Mouse (Mus musculus) stomach, postnatal 0 days (tissue): ENCODE data around the gene Tprg. TPM values are rescaled to one million over a fixed set of nuclear protein-coding genes. Genes with fewer than 3 reads are reported as not detected.

Experiments used
- ATAC-seq: fragments of 200-750 bp; cut with Nextera tagmentation; 2 replicates; pipeline ENCODE4 v1.8.0; 2017; ENCODE audit not compliant: low FRiP score, low TSS enrichment
- DNase-seq: peaks from one replicate; pipeline ENCODE4 v3.0.0-alpha.2; 2016; ENCODE audit warnings: low spot score
- H3K27ac ChIP-seq: fragments of 300-500 bp; sonication (generic); replicated peaks from 2 replicates; pipeline ENCODE4 v1.5.1; 2014; ENCODE audit warnings: mild to moderate bottlenecking, control low read depth
- H3K27me3 ChIP-seq: fragments of 300-500 bp; sonication (generic); 2 replicates; pipeline ENCODE4 v1.6.1; 2014; ENCODE audit warnings: low read length; ENCODE audit not compliant: control insufficient read depth, insufficient read depth
- H3K36me3 ChIP-seq: fragments of 300-500 bp; sonication (generic); 2 replicates; pipeline ENCODE4 v1.6.1; 2014; ENCODE audit warnings: low read length, mixed read lengths; ENCODE audit not compliant: control insufficient read depth, insufficient read depth
- H3K4me1 ChIP-seq: fragments of 300-500 bp; sonication (generic); replicated peaks from 2 replicates; pipeline ENCODE4 v1.6.1; 2014; ENCODE audit warnings: antibody characterized with exemption; ENCODE audit not compliant: control insufficient read depth, insufficient read depth
- H3K4me2 ChIP-seq: fragments of 300-500 bp; sonication (generic); replicated peaks from 2 replicates; pipeline ENCODE4 v1.6.1; 2014; ENCODE audit warnings: low read depth, mild to moderate bottlenecking, control low read depth, moderate library complexity
- H3K4me3 ChIP-seq: fragments of 300-500 bp; sonication (generic); 2 replicates; pipeline ENCODE4 v1.5.1; 2014; ENCODE audit warnings: low read depth, low read length, control low read depth
- H3K9ac ChIP-seq: fragments of 300-500 bp; sonication (generic); 2 replicates; pipeline ENCODE4 v1.6.1; 2014; ENCODE audit warnings: mild to moderate bottlenecking, low read length, control low read depth, mixed read lengths
- H3K9me3 ChIP-seq: fragments of 300-500 bp; sonication (generic); 2 replicates; pipeline ENCODE4 v1.6.1; 2016; ENCODE audit warnings: low read length; ENCODE audit not compliant: control insufficient read depth
- CTCF ChIP-seq: IDR thresholded peaks from 2 replicates; pipeline ENCODE4 v1.5.1; 2016; ENCODE audit warnings: antibody characterized with exemption, low read depth, mild to moderate bottlenecking, moderate library complexity
- EP300 ChIP-seq: optimal IDR thresholded peaks from 2 replicates; pipeline ENCODE3; 2016; ENCODE audit warnings: antibody characterized with exemption
- WGBS: fragments of 180-500 bp; shearing (Covaris S2); extraction: QIAGEN DNeasy Blood & Tissue Kit; methylation state at CpG from one replicate; pipeline ENCODE4 v1.1.7; 2014; 5-methylcytosine and 5-hydroxymethylcytosine counted together
- polyA plus RNA-seq: library from polyadenylated mRNA; unstranded; fragments of >200 nt; fragmentation: Nextera tagmentation; extraction: Ambion mirVana; gene quantifications from 2 replicates; pipeline ENCODE4 v1.2.1, GENCODE M21; 2015

Tprg gene
- polyA plus RNA-seq, 1 experiment from 2014 or later: 41.0 TPM

GRCm38 (mm10) chr16:25268276-25268675, 18.3 kb upstream of the Tprg start:
- no peaks in the 10 kb centered on the region for H3K36me3 ChIP-seq
- TF ChIP-seq EP300: no peak
- no peak for TF ChIP-seq CTCF
- no peak for DNase-seq
- H3K9me3 ChIP-seq: no peaks in the 10 kb centered on the region
- H3K27ac ChIP-seq: no peak overlapping the region
- H3K4me3 ChIP-seq: no peak overlapping the region
- H3K4me1 ChIP-seq: no peaks in the 10 kb centered on the region
- no peak overlapping the region for H3K4me2 ChIP-seq
- H3K9ac ChIP-seq: no peak overlapping the region
- no peak for ATAC-seq
- no peaks in the 10 kb centered on the region; the same call in 1 of the 2 replicates for H3K27me3 ChIP-seq
- 30% methylated on average over 4 of the region's 4 CpGs for WGBS

- WGBS: 58% methylated on average over 4 of the region's 4 CpGs
- H3K9me3 ChIP-seq: no peaks in the 10 kb centered on the region
- no peak for TF ChIP-seq CTCF
- no peak for TF ChIP-seq EP300
- H3K36me3 ChIP-seq: no peaks in the 10 kb centered on the region
- DNase-seq: no peak
- H3K4me2 ChIP-seq: no peak overlapping the region
- H3K27me3 ChIP-seq: no peaks in the 10 kb centered on the region
- no peak overlapping the region for H3K9ac ChIP-seq
- no peak overlapping the region for H3K4me3 ChIP-seq
- H3K4me1 ChIP-seq: no peaks in the 10 kb centered on the region
- H3K27ac ChIP-seq: peak overlapping the region; percentile 79
- peak; percentile 85 for ATAC-seq
Observed at GRCm38 (mm10) chr16:25282563-25282962, 4.1 kb upstream of the Tprg start.

- no peaks in the 10 kb centered on the region for H3K27me3 ChIP-seq
- TF ChIP-seq EP300 (no peak), CTCF (no peak)
- no peak for DNase-seq
- H3K27ac ChIP-seq: no peak overlapping the region
- no peak overlapping the region for H3K4me3 ChIP-seq
- no peak for ATAC-seq
- no peak overlapping the region for H3K9ac ChIP-seq
- H3K36me3 ChIP-seq: no peaks in the 10 kb centered on the region
- no peaks in the 10 kb centered on the region for H3K4me1 ChIP-seq
- H3K4me2 ChIP-seq: no peak overlapping the region
- no peaks in the 10 kb centered on the region for H3K9me3 ChIP-seq
- WGBS: 77% methylated on average over 2 of the region's 2 CpGs
Observed at GRCm38 (mm10) chr16:25293753-25294152, 7.1 kb downstream of the Tprg start.

- Histone ChIP-seq H3K4me1 (no peaks in the 10 kb centered on the region), H3K36me3 (no peaks in the 10 kb centered on the region), H3K27me3 (no peaks in the 10 kb centered on the region), H3K4me3 (no peak overlapping the region), H3K9ac (no peak overlapping the region), H3K27ac (no peak overlapping the region), H3K4me2 (no peak overlapping the region), H3K9me3 (no peaks in the 10 kb centered on the region)
- DNase-seq (no peak), ATAC-seq (peak; percentile 76; the same call in 1 of the 2 replicates)
- WGBS: 63% methylated on average over 11 of the region's 11 CpGs
- TF ChIP-seq CTCF (no peak), EP300 (no peak)
Observed at GRCm38 (mm10) chr16:25295546-25295945, 8.9 kb downstream of the Tprg start.

- no peaks in the 10 kb centered on the region for H3K36me3 ChIP-seq
- 87% methylated on average over 5 of the region's 5 CpGs for WGBS
- TF ChIP-seq EP300 (no peak), CTCF (no peak)
- H3K4me2 ChIP-seq: no peak overlapping the region
- no peaks in the 10 kb centered on the region for H3K27me3 ChIP-seq
- no peak overlapping the region for H3K27ac ChIP-seq
- ATAC-seq (no peak), DNase-seq (no peak)
- H3K4me1 ChIP-seq: no peaks in the 10 kb centered on the region
- H3K4me3 ChIP-seq: no peak overlapping the region
- H3K9ac ChIP-seq: no peak overlapping the region
- no peaks in the 10 kb centered on the region for H3K9me3 ChIP-seq
Observed at GRCm38 (mm10) chr16:25296746-25297145, 10.1 kb downstream of the Tprg start.

- Histone ChIP-seq H3K4me2 (no peak overlapping the region), H3K36me3 (no peaks in the 10 kb centered on the region), H3K27ac (no peak overlapping the region), H3K9me3 (no peaks in the 10 kb centered on the region), H3K27me3 (no peaks in the 10 kb centered on the region), H3K4me3 (no peak overlapping the region), H3K4me1 (no peaks in the 10 kb centered on the region), H3K9ac (no peak overlapping the region)
- 49% methylated on average over 1 of the region's 1 CpGs for WGBS
- TF ChIP-seq CTCF (no peak), EP300 (no peak)
- no peak for ATAC-seq
- DNase-seq: no peak
Observed at GRCm38 (mm10) chr16:25298204-25298603, 11.6 kb downstream of the Tprg start.
